Mouse (Mus musculus) embryonic stem cell, embryonic (primary cell): ENCODE results near the gene Tmem231.

Experiments used
- CTCF ChIA-PET, 4 experiments: fragments of 300-600 bp in 2 of 4; fragments of 350-600 bp in 2 of 4; sonication (Branson Sonifier 250); formaldehyde crosslinking; loops; one replicate each; lab custom pipeline; 2022; ENCODE audit warnings: inconsistent platforms in 2 of 4; lab: Charles Lee
- POLR2A ChIA-PET, 4 experiments: fragments of 300-600 bp in 2 of 4; fragments of 350-600 bp in 2 of 4; sonication (Branson Sonifier 250); formaldehyde crosslinking; loops; one replicate each; lab custom pipeline; 2022; ENCODE audit warnings: antibody characterized with exemption in 4 of 4, inconsistent platforms in 1 of 4; lab: Charles Lee

Gene Tmem231

GRCm38 (mm10) chr8:111933348-111934076, at the start of gene Tmem231:
Gene Tmem231, minus strand, starts transcription at chr8:111933881.
- ChIA-PET CTCF (interaction anchor here in 3 of 4 experiments (0.5 to 1.5 kb wide), 9 partner anchors 8 to 884 kb away, joined by 3 to 7 read pairs (median 4); no protein-coding TSS in a partner anchor), POLR2A (interaction anchor here (0.5 to 7.2 kb wide), 45 partner anchors 8 to 1088 kb away, joined by 3 to 93 read pairs (median 4); partner anchors contain the start of genes Adat1 (in 2 of the 4), Cfdp1 (in 2 of the 4) and Gabarapl2 (in 1 of the 4))

- ChIA-PET POLR2A (interaction anchor here (0.6 to 10.6 kb wide), 6 partner anchors 8 to 48 kb away, joined by 3 to 112 read pairs (median 4); partner anchors contain the start of genes Adat1 (in 1 of the 4), Gabarapl2 (in 1 of the 4) and Tmem231 (in 1 of the 4)), CTCF (interaction anchor here (0.5 to 1.2 kb wide), 7 partner anchors 10 to 302 kb away, joined by 3 to 16 read pairs (median 3); partner anchors contain the start of gene Adat1 (in 1 of the 4))
Observed at GRCm38 (mm10) chr8:111982116-111982515, 48.4 kb upstream of the Tmem231 start.

- ChIA-PET POLR2A (interaction anchor here (0.6 to 10.6 kb wide), 15 partner anchors 10 to 349 kb away, joined by 3 to 112 read pairs (median 4); partner anchors contain the start of genes Adat1 (in 1 of the 4), Gabarapl2 (in 1 of the 4) and Tmem231 (in 1 of the 4)), CTCF (interaction anchor here in 2 of 4 experiments (0.7 to 1.3 kb wide), 6 partner anchors 9 to 55 kb away, joined by 3 to 4 read pairs (median 3); partner anchors contain the start of gene Tmem231 (in 1 of the 2))
Observed at GRCm38 (mm10) chr8:111978147-111978546, 44.5 kb upstream of the Tmem231 start.

- ChIA-PET POLR2A (interaction anchor here in 3 of 4 experiments (0.6 to 10.6 kb wide), 9 partner anchors 11 to 154 kb away, joined by 3 to 112 read pairs (median 5); partner anchors contain the start of genes Gabarapl2 (in 3 of the 3) and Adat1 (in 1 of the 3)), CTCF (interaction anchor here in 1 of 4 experiments (0.7 to 1.2 kb wide), 2 partner anchors 53 to 57 kb away, joined by 3 to 5 read pairs; no protein-coding TSS in a partner anchor)
Observed at GRCm38 (mm10) chr8:111976326-111976725, 42.6 kb upstream of the Tmem231 start.

GRCm38 (mm10) chr8:111975706-111976105, 42.0 kb upstream of the Tmem231 start:
- CTCF ChIA-PET, result interaction anchor here in 1 of 4 experiments (0.7 to 1.2 kb wide), 2 partner anchors 53 to 56 kb away, joined by 3 to 5 read pairs; no protein-coding TSS in a partner anchor
- POLR2A ChIA-PET, result interaction anchor here (0.6 to 10.6 kb wide), 11 partner anchors 11 to 41 kb away, joined by 3 to 112 read pairs (median 4); partner anchors contain the start of genes Gabarapl2 (in 3 of the 4) and Adat1 (in 1 of the 4)

- CTCF ChIA-PET, result interaction anchor here in 1 of 4 experiments (0.6 kb wide), 1 partner anchor 23 kb away, joined by 3 read pairs; no protein-coding TSS in a partner anchor
- POLR2A ChIA-PET, result interaction anchor here in 2 of 4 experiments (0.8 to 3.4 kb wide), 6 partner anchors 9 to 42 kb away, joined by 3 to 14 read pairs (median 4); partner anchors contain the start of gene Gabarapl2 (in 1 of the 2)
Observed at GRCm38 (mm10) chr8:111974138-111974537, 40.5 kb upstream of the Tmem231 start.

GRCm38 (mm10) chr8:111968991-111969390, 35.3 kb upstream of the Tmem231 start:
- POLR2A ChIA-PET, result interaction anchor here (0.7 to 9.4 kb wide), 29 partner anchors 8 to 447 kb away, joined by 3 to 112 read pairs (median 5); partner anchors contain the start of genes Gabarapl2 (in 2 of the 4), Tmem231 (in 2 of the 4), Adat1 (in 1 of the 4) and Kars (in 1 of the 4)
- CTCF ChIA-PET, result interaction anchor here (0.6 to 1.4 kb wide), 10 partner anchors 9 to 433 kb away, joined by 3 to 12 read pairs (median 3); partner anchors contain the start of gene Znrf1 (in 1 of the 4)

GRCm38 (mm10) chr8:111968541-111968940, 34.9 kb upstream of the Tmem231 start:
- ChIA-PET POLR2A (interaction anchor here (0.7 to 9.4 kb wide), 34 partner anchors 8 to 447 kb away, joined by 3 to 112 read pairs (median 5); partner anchors contain the start of genes Gabarapl2 (in 2 of the 4), Tmem231 (in 2 of the 4), Adat1 (in 1 of the 4) and Kars (in 1 of the 4)), CTCF (interaction anchor here in 3 of 4 experiments (0.6 to 1.4 kb wide), 5 partner anchors 14 to 433 kb away, joined by 3 to 5 read pairs (median 3); partner anchors contain the start of gene Znrf1 (in 1 of the 3))

- ChIA-PET CTCF (no interaction called here), POLR2A (interaction anchor here (0.7 to 9.4 kb wide), 23 partner anchors 9 to 115 kb away, joined by 3 to 112 read pairs (median 5); partner anchors contain the start of genes Adat1 (in 2 of the 4), Gabarapl2 (in 2 of the 4) and Tmem231 (in 2 of the 4))
Observed at GRCm38 (mm10) chr8:111967246-111967870, 33.7 kb upstream of the Tmem231 start.

- POLR2A ChIA-PET, result interaction anchor here (0.5 to 9.4 kb wide), 66 partner anchors 8 to 665 kb away, joined by 3 to 112 read pairs (median 4); partner anchors contain the start of genes Gabarapl2 (in 3 of the 4), Tmem231 (in 3 of the 4), Adat1 (in 1 of the 4) and Chst5 (in 1 of the 4)
- CTCF ChIA-PET, result interaction anchor here (0.6 to 1.1 kb wide), 18 partner anchors 21 to 1882 kb away, joined by 3 to 25 read pairs (median 4); partner anchors contain the start of gene Rfwd3 (in 1 of the 4)
Observed at GRCm38 (mm10) chr8:111964849-111965561, 31.3 kb upstream of the Tmem231 start.

- POLR2A ChIA-PET, result interaction anchor here (0.5 to 9.4 kb wide), 59 partner anchors 8 to 700 kb away, joined by 3 to 112 read pairs (median 4); partner anchors contain the start of genes Gabarapl2 (in 3 of the 4), Tmem231 (in 3 of the 4), Adat1 (in 1 of the 4) and Chst5 (in 1 of the 4)
- CTCF ChIA-PET, result interaction anchor here (0.6 to 1.1 kb wide), 10 partner anchors 21 to 584 kb away, joined by 3 to 25 read pairs (median 4); no protein-coding TSS in a partner anchor
Observed at GRCm38 (mm10) chr8:111964351-111964750, 30.7 kb upstream of the Tmem231 start.

- POLR2A ChIA-PET, result interaction anchor here (0.6 to 9.4 kb wide), 38 partner anchors 8 to 699 kb away, joined by 3 to 112 read pairs (median 5); partner anchors contain the start of genes Gabarapl2 (in 3 of the 4), Adat1 (in 1 of the 4), Rfwd3 (in 1 of the 4) and Tmem231 (in 1 of the 4)
- CTCF ChIA-PET, result no interaction called here
Observed at GRCm38 (mm10) chr8:111963546-111963945, 29.9 kb upstream of the Tmem231 start.

GRCm38 (mm10) chr8:111963091-111963490, 29.4 kb upstream of the Tmem231 start:
- ChIA-PET CTCF (interaction anchor here in 1 of 4 experiments (0.6 kb wide), 1 partner anchor 981 kb away, joined by 8 read pairs; no protein-coding TSS in a partner anchor), POLR2A (interaction anchor here (0.6 to 9.4 kb wide), 33 partner anchors 8 to 257 kb away, joined by 3 to 112 read pairs (median 5); partner anchors contain the start of genes Gabarapl2 (in 3 of the 4) and Adat1 (in 1 of the 4))

- ChIA-PET POLR2A (interaction anchor here (0.5 to 9.4 kb wide), 27 partner anchors 8 to 258 kb away, joined by 3 to 112 read pairs (median 5); partner anchors contain the start of genes Gabarapl2 (in 2 of the 4) and Adat1 (in 1 of the 4)), CTCF (interaction anchor here in 1 of 4 experiments (0.6 kb wide), 1 partner anchor 982 kb away, joined by 8 read pairs; no protein-coding TSS in a partner anchor)
Observed at GRCm38 (mm10) chr8:111962589-111962988, 28.9 kb upstream of the Tmem231 start.

- CTCF ChIA-PET, result no interaction called here
- POLR2A ChIA-PET, result interaction anchor here (1.0 to 9.4 kb wide), 12 partner anchors 8 to 29 kb away, joined by 3 to 112 read pairs (median 6); partner anchors contain the start of gene Gabarapl2 (in 2 of the 4)
Observed at GRCm38 (mm10) chr8:111961330-111961729, 27.6 kb upstream of the Tmem231 start.
